Mouse (Mus musculus) bone marrow, adult 2 months (tissue): ENCODE results near the gene Tcta.

Experiments used
- CTCF ChIP-seq: fragments of 200-500 bp; IDR thresholded peaks from 2 replicates; pipeline ENCODE4 v1.5.1; 2011; ENCODE audit warnings: low read length, control low read depth; ENCODE audit not compliant: control insufficient read depth, insufficient read depth
- POLR2A ChIP-seq: fragments of 200-500 bp; IDR thresholded peaks from 2 replicates; pipeline ENCODE4 v1.6.1; 2011; ENCODE audit warnings: low read depth, mild to moderate bottlenecking, control low read depth, low read length, borderline replicate concordance; ENCODE audit not compliant: control insufficient read depth

- TF ChIP-seq CTCF (no peak), POLR2A (no peak)
Observed at GRCm38 (mm10) chr9:108280071-108280828, 25.7 kb downstream of the Tcta start.
